Mouse (Mus musculus) midbrain, embryonic 16.5 days (tissue): ENCODE data around the gene Pwwp2b. TPM values are rescaled to one million over a fixed set of nuclear protein-coding genes. Genes with fewer than 3 reads are reported as not detected.

ENCODE experiments used
- ATAC-seq: fragments of 200-750 bp; cut with Nextera tagmentation; 2 replicates; pipeline ENCODE4 v1.8.0; 2017; ENCODE audit warnings: moderate TSS enrichment
- H3K27ac ChIP-seq: fragments of 300-500 bp; sonication (generic); 2 replicates; pipeline ENCODE4 v1.5.1; 2014; ENCODE audit warnings: mild to moderate bottlenecking, low read length, mixed read lengths
- H3K27me3 ChIP-seq: fragments of 300-500 bp; sonication (generic); 2 replicates; pipeline ENCODE4 v1.6.1; 2014; ENCODE audit warnings: low read depth, low read length, mixed read lengths; ENCODE audit not compliant: control insufficient read depth, insufficient read depth
- H3K36me3 ChIP-seq: fragments of 300-500 bp; sonication (generic); 2 replicates; pipeline ENCODE4 v1.6.1; 2014; ENCODE audit warnings: mild to moderate bottlenecking, low read length, moderate library complexity, mixed read lengths; ENCODE audit not compliant: control insufficient read depth, insufficient read depth
- H3K4me1 ChIP-seq: fragments of 300-500 bp; sonication (generic); 2 replicates; pipeline ENCODE4 v1.6.1; 2014; ENCODE audit warnings: mild to moderate bottlenecking, low read length, mixed read lengths; ENCODE audit not compliant: control insufficient read depth, insufficient read depth
- H3K4me2 ChIP-seq: fragments of 300-500 bp; sonication (generic); 2 replicates; pipeline ENCODE4 v1.6.1; 2014; ENCODE audit warnings: mild to moderate bottlenecking, low read length, mixed read lengths
- H3K4me3 ChIP-seq: fragments of 300-500 bp; sonication (generic); 2 replicates; pipeline ENCODE4 v1.5.1; 2014; ENCODE audit warnings: low read depth, mild to moderate bottlenecking, low read length, moderate library complexity, mixed read lengths
- H3K9ac ChIP-seq: fragments of 300-500 bp; sonication (generic); 2 replicates; pipeline ENCODE4 v1.6.1; 2014; ENCODE audit warnings: low read depth, low read length, mixed read lengths
- H3K9me3 ChIP-seq: fragments of 300-500 bp; sonication (generic); replicated peaks from 2 replicates; pipeline ENCODE4 v1.6.1; 2014; ENCODE audit warnings: mild to moderate bottlenecking, low read length, mixed read lengths; ENCODE audit not compliant: control insufficient read depth, poor library complexity, severe bottlenecking
- WGBS: fragments of 180-500 bp; shearing (Covaris S2); extraction: QIAGEN DNeasy Blood & Tissue Kit; methylation state at CpG from one replicate; pipeline ENCODE4 v1.1.7; 2014; 5-methylcytosine and 5-hydroxymethylcytosine counted together
- polyA plus RNA-seq: library from polyadenylated mRNA; unstranded; fragments of >200 nt; fragmentation: Nextera tagmentation; extraction: Ambion mirVana; gene quantifications from 2 replicates; pipeline ENCODE4 v1.2.1, GENCODE M21; 2015

Pwwp2b gene
- polyA plus RNA-seq, 1 experiment from 2014 or later: 4.4 TPM

GRCm38 (mm10) chr7:139277536-139277935 lies 29.3 kb downstream of the Pwwp2b start:
- peaks cover 6% of the 10 kb centered on the region; the same call in 1 of the 2 replicates for H3K4me1 ChIP-seq
- ATAC-seq: no peak
- no peak overlapping the region for H3K9ac ChIP-seq
- H3K36me3 ChIP-seq: no peaks in the 10 kb centered on the region
- H3K4me3 ChIP-seq: no peak overlapping the region
- H3K27me3 ChIP-seq: no peaks in the 10 kb centered on the region
- H3K27ac ChIP-seq: no peak overlapping the region
- H3K9me3 ChIP-seq: no peaks in the 10 kb centered on the region
- no peak overlapping the region for H3K4me2 ChIP-seq
- WGBS: 77% methylated on average over 7 of the region's 7 CpGs

GRCm38 (mm10) chr7:139279571-139279970 lies 31.3 kb downstream of the Pwwp2b start:
- peaks cover 6% of the 10 kb centered on the region; the same call in 1 of the 2 replicates for H3K4me1 ChIP-seq
- no peak overlapping the region for H3K9ac ChIP-seq
- H3K27ac ChIP-seq: no peak overlapping the region
- H3K4me3 ChIP-seq: no peak overlapping the region
- H3K9me3 ChIP-seq: no peaks in the 10 kb centered on the region
- no peaks in the 10 kb centered on the region for H3K27me3 ChIP-seq
- whole genome bisulfite sequencing: 78% methylated on average over 5 of the region's 5 CpGs
- ATAC-seq: 0 out of 2 replicates have a peak, but pooled peaks have one; percentile 42
- no peaks in the 10 kb centered on the region for H3K36me3 ChIP-seq
- no peak overlapping the region for H3K4me2 ChIP-seq

GRCm38 (mm10) chr7:139280044-139280443 lies 31.8 kb downstream of the Pwwp2b start:
- H3K4me3 ChIP-seq: no peak overlapping the region
- no peaks in the 10 kb centered on the region for H3K36me3 ChIP-seq
- no peak overlapping the region for H3K27ac ChIP-seq
- H3K27me3 ChIP-seq: no peaks in the 10 kb centered on the region
- no peak for ATAC-seq
- H3K4me1 ChIP-seq: peaks cover 6% of the 10 kb centered on the region; the same call in 1 of the 2 replicates
- H3K9me3 ChIP-seq: no peaks in the 10 kb centered on the region
- no peak overlapping the region for H3K9ac ChIP-seq
- 75% methylated on average over 1 of the region's 1 CpGs for WGBS
- H3K4me2 ChIP-seq: no peak overlapping the region

GRCm38 (mm10) chr7:139281195-139281594 lies 32.9 kb downstream of the Pwwp2b start:
- WGBS: 42% methylated on average over 2 of the region's 2 CpGs
- no peak overlapping the region for H3K27ac ChIP-seq
- H3K9ac ChIP-seq: no peak overlapping the region
- H3K36me3 ChIP-seq: no peaks in the 10 kb centered on the region
- no peak overlapping the region for H3K4me2 ChIP-seq
- H3K9me3 ChIP-seq: no peaks in the 10 kb centered on the region
- no peak overlapping the region for H3K4me3 ChIP-seq
- H3K4me1 ChIP-seq: 0 out of 2 replicates have a peak, but pooled peaks cover 2% of the 10 kb centered on the region
- no peaks in the 10 kb centered on the region for H3K27me3 ChIP-seq
- ATAC-seq: no peak

GRCm38 (mm10) chr7:139282037-139282436 lies 33.8 kb downstream of the Pwwp2b start:
- Histone ChIP-seq H3K36me3 (no peaks in the 10 kb centered on the region), H3K4me3 (no peak overlapping the region), H3K4me1 (0 out of 2 replicates have a peak, but pooled peaks cover 2% of the 10 kb centered on the region), H3K4me2 (no peak overlapping the region), H3K27ac (no peak overlapping the region), H3K9ac (no peak overlapping the region), H3K27me3 (no peaks in the 10 kb centered on the region), H3K9me3 (no peaks in the 10 kb centered on the region)
- ATAC-seq: no peak
- WGBS: 77% methylated on average over 3 of the region's 3 CpGs

- no peak overlapping the region for H3K9ac ChIP-seq
- H3K4me2 ChIP-seq: no peak overlapping the region
- 73% methylated on average over 16 of the region's 16 CpGs for WGBS
- H3K9me3 ChIP-seq: no peaks in the 10 kb centered on the region
- no peaks in the 10 kb centered on the region for H3K36me3 ChIP-seq
- no peak for ATAC-seq
- H3K4me3 ChIP-seq: no peak overlapping the region
- no peaks in the 10 kb centered on the region for H3K27me3 ChIP-seq
- no peak overlapping the region for H3K27ac ChIP-seq
- no peaks in the 10 kb centered on the region for H3K4me1 ChIP-seq
Observed at GRCm38 (mm10) chr7:139285295-139285943, 37.1 kb downstream of the Pwwp2b start.

GRCm38 (mm10) chr7:139288540-139288939 lies 40.3 kb downstream of the Pwwp2b start:
- WGBS: 84% methylated on average over 7 of the region's 7 CpGs
- no peak for ATAC-seq
- H3K9me3 ChIP-seq: no peaks in the 10 kb centered on the region

GRCm38 (mm10) chr7:139293350-139293749 lies 45.1 kb downstream of the Pwwp2b start:
- no peaks in the 10 kb centered on the region for H3K36me3 ChIP-seq
- H3K4me2 ChIP-seq: no peak overlapping the region
- H3K4me3 ChIP-seq: no peak overlapping the region
- ATAC-seq: no peak
- no peak overlapping the region for H3K27ac ChIP-seq
- H3K9me3 ChIP-seq: no peaks in the 10 kb centered on the region
- H3K9ac ChIP-seq: no peak overlapping the region
- H3K27me3 ChIP-seq: no peaks in the 10 kb centered on the region
- H3K4me1 ChIP-seq: no peaks in the 10 kb centered on the region
- WGBS: 55% methylated on average over 4 of the region's 4 CpGs

More at GRCm38 (mm10) chr7:139288540-139288939, 40.3 kb downstream of the Pwwp2b start:
- H3K9ac ChIP-seq: no peak overlapping the region
- H3K4me2 ChIP-seq: no peak overlapping the region
- no peak overlapping the region for H3K4me3 ChIP-seq
- H3K4me1 ChIP-seq: no peaks in the 10 kb centered on the region
- H3K27ac ChIP-seq: no peak overlapping the region
- H3K27me3 ChIP-seq: no peaks in the 10 kb centered on the region
- no peaks in the 10 kb centered on the region for H3K36me3 ChIP-seq

- no peak overlapping the region for H3K27ac ChIP-seq
- no peak overlapping the region for H3K9ac ChIP-seq
- no peaks in the 10 kb centered on the region for H3K36me3 ChIP-seq
- no peaks in the 10 kb centered on the region for H3K9me3 ChIP-seq
- no peaks in the 10 kb centered on the region for H3K4me1 ChIP-seq
- H3K4me2 ChIP-seq: no peak overlapping the region
- no peak for ATAC-seq
- 84% methylated on average over 5 of the region's 5 CpGs for WGBS
- H3K4me3 ChIP-seq: no peak overlapping the region
- no peaks in the 10 kb centered on the region for H3K27me3 ChIP-seq
Observed at GRCm38 (mm10) chr7:139294076-139294475, 45.8 kb downstream of the Pwwp2b start.
